Mouse (Mus musculus): ENCODE measurements around the gene Slc24a3.

The Slc24a3 gene

GRCm38 (mm10) chr2:145368701-145369100, 201.1 kb downstream of the Slc24a3 start:
- DNase-seq (ENCODE audit: low spot score) = no peak

DNA sequence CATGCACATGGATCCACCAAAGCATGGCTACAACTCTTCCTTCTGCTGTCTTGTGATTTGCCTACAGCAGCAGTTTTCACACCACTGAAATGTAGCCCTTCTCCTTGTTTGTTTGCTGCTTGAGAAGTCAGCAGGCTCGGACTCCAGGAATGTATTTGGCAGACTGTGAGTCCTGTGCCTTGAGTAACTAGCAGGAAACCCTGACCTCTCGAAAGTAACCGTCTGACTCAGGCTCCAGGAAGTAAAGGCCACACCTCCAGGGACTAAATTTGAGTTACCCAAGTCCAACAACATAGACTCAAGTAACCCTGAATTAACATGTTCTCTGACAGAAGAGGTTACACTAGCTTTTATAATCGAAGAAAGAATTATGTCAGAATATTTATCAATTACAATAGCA, 203.2 kb downstream of the Slc24a3 start:
- DNase-seq (ENCODE audit: low spot score) = no peak

GRCm38 (mm10) chr2:145373803-145374202, 206.2 kb downstream of the Slc24a3 start:
- no peak for DNase-seq (ENCODE audit: low spot score)

GRCm38 (mm10) chr2:145382908-145383770, 215.6 kb downstream of the Slc24a3 start:
- DNase-seq (ENCODE audit: low spot score) = no peak

GRCm38 (mm10) chr2:145384221-145384620, 216.7 kb downstream of the Slc24a3 start:
- DNase-seq (ENCODE audit: low spot score) = no peak

- DNase-seq (ENCODE audit: low spot score) = no peak
Measured at GRCm38 (mm10) chr2:145385220-145385619, 217.7 kb downstream of the Slc24a3 start.

DNA sequence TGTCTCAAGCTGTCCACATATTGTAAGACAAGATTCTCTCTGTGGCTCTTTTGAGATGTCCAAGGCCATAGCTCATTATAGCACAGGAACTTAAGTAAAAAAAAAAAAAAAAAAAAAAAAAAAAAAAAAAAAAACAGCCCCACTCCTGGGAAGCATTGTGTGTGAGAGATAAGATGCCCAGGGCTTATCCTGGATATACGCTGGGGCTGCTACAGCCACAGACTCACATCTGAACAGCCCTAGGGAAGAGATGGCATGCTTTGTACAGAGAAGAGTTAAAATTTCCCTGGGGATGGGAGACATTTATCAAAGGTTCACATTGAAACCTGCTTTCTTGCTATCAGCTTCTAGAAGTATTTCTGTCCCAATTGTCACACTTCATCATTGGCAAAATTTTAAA, 218.2 kb downstream of the Slc24a3 start:
- no peak for DNase-seq (ENCODE audit: low spot score)

- DNase-seq (ENCODE audit: low spot score) = no peak
Measured at GRCm38 (mm10) chr2:145395804-145396203, 228.2 kb downstream of the Slc24a3 start.

DNA sequence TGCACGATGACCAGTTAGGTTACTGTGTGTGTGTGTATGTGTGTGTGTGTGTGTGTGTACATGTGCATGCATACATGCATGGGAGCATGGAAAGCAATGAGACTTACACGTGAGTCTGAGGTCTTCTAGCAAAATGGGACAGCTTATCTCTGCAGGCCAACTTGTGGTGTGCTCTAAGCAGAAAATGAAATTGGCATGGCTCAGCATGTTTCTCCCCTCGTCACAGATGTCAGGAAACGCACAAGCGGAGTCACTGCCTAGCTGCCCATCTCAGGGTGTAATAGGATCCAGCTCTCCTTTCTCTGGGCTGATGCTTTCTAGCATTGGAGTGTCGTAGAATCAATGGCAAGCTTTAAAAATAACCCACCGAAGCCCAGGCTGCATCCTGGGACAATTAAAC, 229.0 kb downstream of the Slc24a3 start:
- no peak for DNase-seq (ENCODE audit: low spot score)

GRCm38 (mm10) chr2:145397456-145398206, 230.1 kb downstream of the Slc24a3 start:
- no peak for DNase-seq (ENCODE audit: low spot score)

DNA sequence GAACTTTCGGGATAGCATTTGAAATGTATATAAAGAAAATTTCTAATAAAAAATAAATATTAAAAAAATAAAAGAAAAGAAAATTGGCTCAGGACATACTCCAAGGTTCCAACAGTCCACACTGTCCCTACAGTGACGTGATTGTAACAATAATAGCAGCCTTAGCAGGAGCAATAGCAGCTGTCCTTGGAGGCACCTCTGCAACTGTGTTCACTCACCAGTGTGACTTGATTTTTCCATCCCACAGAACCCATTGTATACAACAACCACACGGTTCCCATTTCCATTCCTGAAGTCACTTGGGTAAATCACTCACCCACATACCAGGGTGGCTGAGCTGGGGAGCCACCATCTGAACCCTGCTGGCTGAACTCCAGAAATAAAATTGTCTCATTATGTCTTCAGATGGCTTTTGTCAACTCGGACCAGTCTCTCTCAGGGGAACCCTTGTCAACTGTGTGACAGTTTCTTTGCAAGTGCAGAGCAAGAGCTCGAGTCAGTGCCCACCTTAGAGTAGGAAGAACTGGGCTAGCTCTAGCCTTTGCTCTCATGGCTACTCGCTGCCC, 233.8 kb downstream of the Slc24a3 start:
- DNase-seq (ENCODE audit: low spot score) = no peak

DNA sequence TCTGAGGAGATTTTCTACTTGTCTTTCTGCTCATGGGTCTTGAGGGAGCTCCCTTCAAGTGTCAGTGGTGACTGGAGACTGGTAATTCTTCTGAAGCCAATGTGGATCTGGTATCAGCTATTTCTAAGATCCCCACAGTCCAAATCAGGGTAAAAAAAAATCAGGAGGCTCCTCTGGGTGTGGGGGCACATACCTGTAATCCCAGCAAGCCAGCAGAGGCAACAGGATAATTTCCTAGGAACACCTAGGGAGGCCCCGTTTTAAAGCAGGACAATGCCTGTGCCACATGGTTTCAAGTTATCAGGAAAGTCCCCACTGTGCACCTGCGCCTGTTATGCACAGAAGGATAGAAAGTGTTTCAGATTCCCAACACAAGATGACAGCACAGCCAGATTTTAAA, 234.4 kb downstream of the Slc24a3 start:
- DNase-seq (ENCODE audit: low spot score) = no peak

- no peak for DNase-seq (ENCODE audit: low spot score)
Measured at GRCm38 (mm10) chr2:145404818-145405531, 237.4 kb downstream of the Slc24a3 start.

DNA sequence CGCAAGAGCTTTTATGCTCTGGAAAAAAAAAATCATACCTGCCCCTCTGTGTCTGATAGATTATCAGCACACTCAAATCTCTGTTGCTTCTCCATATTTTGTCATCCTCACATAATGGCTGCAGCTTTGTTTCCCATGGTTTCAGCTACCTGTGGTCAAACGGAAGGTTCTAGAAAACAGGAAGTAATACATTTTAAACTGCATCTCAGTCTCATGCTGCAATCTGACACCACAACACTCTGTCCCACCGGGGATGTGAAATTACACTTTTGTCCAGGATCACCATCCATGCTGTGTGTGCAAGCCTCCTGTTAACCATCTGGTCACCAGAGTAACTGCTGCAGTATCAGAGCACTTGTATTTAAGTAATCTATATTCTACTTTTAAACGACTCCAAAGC, 238.2 kb downstream of the Slc24a3 start:
- no peak for DNase-seq (ENCODE audit: low spot score)

- DNase-seq (ENCODE audit: low spot score) = no peak
Measured at GRCm38 (mm10) chr2:145417738-145418137, 250.2 kb downstream of the Slc24a3 start.

GRCm38 (mm10) chr2:145419078-145419477, 251.5 kb downstream of the Slc24a3 start:
- no peak for DNase-seq (ENCODE audit: low spot score)

DNA sequence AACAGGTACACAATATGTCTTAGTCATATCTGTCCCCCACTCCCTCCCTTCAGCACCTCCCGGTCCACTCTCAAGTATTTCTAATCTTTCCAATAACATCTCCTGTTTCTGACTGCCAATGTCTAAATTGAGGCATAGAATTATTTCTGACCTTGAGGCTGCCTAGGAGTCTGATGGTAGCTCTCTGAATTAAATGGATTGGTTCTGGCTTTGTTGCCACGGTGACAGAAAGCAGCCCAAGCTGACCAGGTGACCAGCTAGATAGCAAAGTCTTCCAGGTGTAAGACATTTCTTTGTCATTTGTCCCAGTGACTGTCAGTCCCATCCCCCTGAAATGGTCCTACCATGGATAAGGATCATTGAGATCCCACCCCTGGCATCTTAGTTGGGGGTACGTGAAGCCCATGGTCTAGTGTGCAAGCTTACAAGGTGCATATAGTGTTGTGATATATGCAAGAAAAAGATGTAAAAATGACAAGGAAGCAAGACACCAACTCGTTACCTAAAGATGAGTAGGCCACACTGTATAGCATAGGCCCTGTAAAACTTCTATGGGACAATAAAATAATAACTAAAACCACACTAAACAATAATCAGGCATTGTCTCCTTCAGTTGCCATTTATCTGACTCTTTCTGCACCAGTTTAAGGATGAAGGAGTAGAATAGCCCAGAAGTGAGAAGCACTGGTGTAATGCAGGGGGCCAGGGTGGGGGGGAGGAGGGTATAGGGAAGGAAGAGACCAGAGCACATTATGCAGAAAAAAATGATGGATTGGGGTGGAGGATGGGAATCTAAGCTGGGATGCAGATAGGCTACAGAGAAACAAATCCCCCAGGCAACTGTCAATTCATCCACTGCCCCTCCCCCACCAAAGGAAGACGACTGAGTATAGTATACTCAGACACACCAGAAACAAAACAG, 253.7 kb downstream of the Slc24a3 start:
- DNase-seq (ENCODE audit: low spot score) = no peak

- DNase-seq (ENCODE audit: low spot score) = no peak
Measured at GRCm38 (mm10) chr2:145421889-145422212, 254.3 kb downstream of the Slc24a3 start.

GRCm38 (mm10) chr2:145429982-145430381, 262.4 kb downstream of the Slc24a3 start:
- DNase-seq (ENCODE audit: low spot score) = no peak

- DNase-seq (ENCODE audit: low spot score) = no peak
Measured at GRCm38 (mm10) chr2:145434068-145434467, 266.5 kb downstream of the Slc24a3 start.

DNA sequence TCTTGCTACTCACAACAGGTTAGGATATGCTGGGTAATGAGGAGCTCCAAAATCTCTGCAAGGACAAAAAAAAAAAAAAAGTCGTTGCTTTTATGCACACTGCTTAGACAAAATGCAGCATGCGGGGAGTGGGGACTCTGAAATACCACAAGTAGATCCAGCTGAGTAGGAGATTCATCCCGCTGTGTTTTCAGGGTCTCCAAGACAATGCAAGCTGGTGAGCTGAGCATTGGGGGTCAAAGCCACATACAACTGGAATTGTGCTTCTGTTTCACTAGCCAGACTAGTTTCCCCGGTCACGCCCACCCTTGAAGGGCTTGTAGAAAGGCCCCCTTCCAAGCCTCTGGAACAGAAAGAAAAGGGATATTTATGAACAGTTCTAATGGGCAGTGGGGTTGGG, 270.8 kb downstream of the Slc24a3 start:
- DNase-seq (ENCODE audit: low spot score) = no peak
